Mouse (Mus musculus) cortical plate, adult 2 months (tissue): Measurements from ENCODE around the gene Tenm4. TPM values are rescaled to one million over a fixed set of nuclear protein-coding genes. Genes with fewer than 3 reads are reported as not detected.
A peak's percentile ranks its signal among the peaks of the same experiment; 100 is the strongest.

ENCODE experiments used
- H3K27ac ChIP-seq: fragments of 200-500 bp; 2 replicates; pipeline ENCODE4 v1.5.1; 2012; ENCODE audit warnings: low read length, control low read depth, inconsistent platforms; ENCODE audit not compliant: insufficient read depth
- H3K4me1 ChIP-seq: fragments of 200-500 bp; 2 replicates; pipeline ENCODE4 v1.6.1; 2011; ENCODE audit warnings: low read length; ENCODE audit not compliant: control insufficient read depth, insufficient read depth
- H3K4me3 ChIP-seq: fragments of 200-500 bp; 2 replicates; pipeline ENCODE4 v1.5.1; 2011; ENCODE audit warnings: mild to moderate bottlenecking, low read length, control low read depth; ENCODE audit not compliant: insufficient read depth
- CTCF ChIP-seq: fragments of 200-500 bp; IDR thresholded peaks from 2 replicates; pipeline ENCODE4 v1.5.1; 2011; ENCODE audit warnings: mild to moderate bottlenecking, control low read depth, low read length; ENCODE audit not compliant: insufficient read depth; ENCODE audit errors: extremely low read depth
- POLR2A ChIP-seq: fragments of 200-500 bp; IDR thresholded peaks from 2 replicates; pipeline ENCODE4 v1.6.1; 2011; ENCODE audit warnings: mild to moderate bottlenecking, low read length, control low read depth; ENCODE audit not compliant: insufficient read depth; ENCODE audit errors: extremely low read depth
- polyA plus RNA-seq: library from polyadenylated mRNA; depleted of rRNA; stranded (reverse); fragments of >200 nt; gene quantifications from 2 replicates; pipeline ENCODE4 v1.2.3, GENCODE M21; 2012

Gene Tenm4
- polyA plus RNA-seq, 1 experiment: 30.2 TPM

DNA sequence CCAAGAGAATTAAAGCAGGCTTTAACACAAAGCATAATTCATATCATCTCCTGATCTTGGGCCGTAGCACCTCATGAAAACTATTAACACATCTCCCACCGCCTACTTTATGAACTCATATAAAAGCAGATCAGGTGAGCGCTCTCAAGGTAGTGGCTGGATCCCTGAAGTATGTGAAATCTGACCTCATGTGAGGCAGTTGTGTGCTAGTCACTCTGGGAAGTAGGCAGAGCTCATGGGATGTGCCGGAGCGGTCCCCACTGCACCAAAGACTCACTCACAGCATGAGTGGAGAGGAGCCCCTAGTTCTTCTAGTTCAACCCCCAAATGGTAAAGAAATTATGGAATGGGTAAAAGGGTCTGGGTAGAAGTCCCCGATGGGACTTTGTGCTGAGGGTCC is 496.6 kb downstream of the Tenm4 start:
- TF ChIP-seq POLR2A (no peak), CTCF (no peak)
- Histone ChIP-seq H3K4me3 (no peak overlapping the region), H3K27ac (no peak overlapping the region), H3K4me1 (0 out of 2 replicates have a peak, but pooled peaks cover 1% of the 10 kb centered on the region)

GRCm38 (mm10) chr7:96670095-96670494 is 499.0 kb downstream of the Tenm4 start:
- no peak overlapping the region for H3K4me3 ChIP-seq

GRCm38 (mm10) chr7:96672322-96672914 is 501.4 kb downstream of the Tenm4 start:
- no peak overlapping the region for H3K4me3 ChIP-seq
- TF ChIP-seq POLR2A (no peak), CTCF (no peak)
- H3K4me1 ChIP-seq: peaks cover 4% of the 10 kb centered on the region; the same call in 1 of the 2 replicates
- H3K27ac ChIP-seq: no peak overlapping the region

More at GRCm38 (mm10) chr7:96670095-96670494, 499.0 kb downstream of the Tenm4 start:
- Histone ChIP-seq H3K4me1 (0 out of 2 replicates have a peak, but pooled peaks cover 1% of the 10 kb centered on the region), H3K27ac (no peak overlapping the region)
- TF ChIP-seq POLR2A (no peak), CTCF (no peak)

DNA sequence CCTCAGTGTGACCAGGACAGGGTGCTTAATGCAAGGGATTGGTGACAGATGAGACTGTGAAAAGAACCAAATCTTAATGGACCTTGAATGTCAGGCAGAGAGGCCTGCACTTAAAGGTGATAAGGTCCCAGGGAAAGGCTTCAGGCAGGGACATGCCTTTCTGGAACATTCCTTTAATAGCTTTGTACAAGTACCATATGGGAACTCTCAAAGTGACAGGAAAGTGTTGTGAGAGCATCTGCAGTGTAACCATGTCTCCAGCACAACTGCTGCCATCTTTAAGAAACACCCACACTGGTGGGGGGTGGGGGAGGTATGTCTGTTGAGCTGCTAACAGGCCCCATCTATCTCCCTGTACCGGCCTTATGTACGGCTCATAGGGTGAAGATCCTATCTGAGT is 506.0 kb downstream of the Tenm4 start:
- Histone ChIP-seq H3K4me3 (no peak overlapping the region), H3K4me1 (peaks cover 16% of the 10 kb centered on the region), H3K27ac (peak overlapping the region; percentile 71; the same call in 1 of the 2 replicates)
- TF ChIP-seq CTCF (no peak), POLR2A (no peak)

- H3K4me3 ChIP-seq: no peak overlapping the region
- H3K4me1 ChIP-seq: peaks cover 15% of the 10 kb centered on the region
- no peak overlapping the region; the same call in 1 of the 2 replicates for H3K27ac ChIP-seq
- TF ChIP-seq CTCF (no peak), POLR2A (no peak)
Observed at GRCm38 (mm10) chr7:96678236-96678635, 507.2 kb downstream of the Tenm4 start.

- Histone ChIP-seq H3K4me1 (peaks cover 19% of the 10 kb centered on the region), H3K27ac (peak overlapping the region; percentile 80; the same call in 1 of the 2 replicates), H3K4me3 (no peak overlapping the region)
- no peak for TF ChIP-seq POLR2A
- TF ChIP-seq CTCF: no peak
Observed at GRCm38 (mm10) chr7:96679746-96680145, 508.7 kb downstream of the Tenm4 start.

DNA sequence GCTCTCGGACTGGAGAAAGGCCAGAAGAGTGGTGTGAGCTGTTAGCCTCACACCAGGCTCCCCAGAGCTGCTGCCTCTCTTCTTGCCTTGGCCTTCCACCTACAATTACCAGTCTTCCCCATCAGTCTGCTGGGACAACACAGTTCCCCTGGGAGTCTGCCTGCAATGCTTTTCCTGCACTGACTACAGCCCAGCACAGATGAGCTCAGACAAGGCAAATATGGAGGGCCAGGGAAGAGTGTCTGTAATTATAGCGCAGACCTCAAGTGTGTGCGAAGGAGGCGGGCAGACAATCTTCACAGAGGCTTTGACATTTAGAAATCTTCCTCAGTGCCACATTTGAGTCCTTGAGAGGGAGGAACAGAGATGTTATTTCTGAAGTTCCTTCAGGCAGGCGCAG is 509.4 kb downstream of the Tenm4 start:
- H3K4me1 ChIP-seq: peaks cover 20% of the 10 kb centered on the region
- no peak for TF ChIP-seq POLR2A
- TF ChIP-seq CTCF: no peak
- peak overlapping the region; percentile 80 for H3K27ac ChIP-seq
- no peak overlapping the region for H3K4me3 ChIP-seq

DNA sequence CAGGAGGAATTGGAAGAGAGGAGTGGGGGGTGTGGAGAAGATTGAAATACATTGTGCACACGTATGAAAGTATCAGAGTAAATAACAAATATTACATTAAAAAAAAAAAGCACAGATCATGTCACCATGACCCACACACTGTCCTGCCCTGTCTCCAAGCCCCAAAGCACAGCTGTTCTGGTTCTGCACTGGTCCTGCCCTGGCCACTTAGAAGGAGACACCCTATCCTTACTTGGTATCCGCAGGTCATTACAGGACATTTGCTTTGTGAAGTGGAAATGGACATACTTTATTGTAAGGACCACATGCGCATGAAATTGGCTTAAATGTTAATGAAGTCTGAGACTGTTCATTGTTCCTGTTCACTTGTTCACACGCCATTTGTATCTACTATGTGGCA is 510.8 kb downstream of the Tenm4 start:
- Histone ChIP-seq H3K27ac (no peak overlapping the region), H3K4me3 (no peak overlapping the region), H3K4me1 (peaks cover 20% of the 10 kb centered on the region)
- TF ChIP-seq POLR2A (no peak), CTCF (no peak)

DNA sequence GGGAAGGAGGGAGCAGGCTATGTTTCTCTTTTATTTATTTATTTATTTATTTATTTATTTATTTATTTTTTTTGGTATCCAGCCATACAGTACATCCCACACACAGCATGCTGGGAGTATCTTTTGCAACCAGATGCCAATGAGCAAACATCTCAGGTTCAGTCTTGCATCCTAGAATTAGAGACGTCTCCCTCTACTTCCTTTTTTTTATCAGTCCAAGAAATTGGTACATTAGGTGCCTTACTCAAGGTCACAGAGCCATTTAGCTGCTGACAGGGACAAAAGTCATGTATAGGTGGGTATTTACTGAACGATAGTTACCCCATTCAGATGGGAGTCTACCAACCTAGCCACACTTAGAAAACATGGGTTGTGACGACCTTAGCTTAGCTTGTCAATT is 517.1 kb downstream of the Tenm4 start:
- Histone ChIP-seq H3K4me3 (no peak overlapping the region), H3K27ac (no peak overlapping the region), H3K4me1 (peaks cover 10% of the 10 kb centered on the region)
- TF ChIP-seq POLR2A (no peak), CTCF (no peak)

DNA sequence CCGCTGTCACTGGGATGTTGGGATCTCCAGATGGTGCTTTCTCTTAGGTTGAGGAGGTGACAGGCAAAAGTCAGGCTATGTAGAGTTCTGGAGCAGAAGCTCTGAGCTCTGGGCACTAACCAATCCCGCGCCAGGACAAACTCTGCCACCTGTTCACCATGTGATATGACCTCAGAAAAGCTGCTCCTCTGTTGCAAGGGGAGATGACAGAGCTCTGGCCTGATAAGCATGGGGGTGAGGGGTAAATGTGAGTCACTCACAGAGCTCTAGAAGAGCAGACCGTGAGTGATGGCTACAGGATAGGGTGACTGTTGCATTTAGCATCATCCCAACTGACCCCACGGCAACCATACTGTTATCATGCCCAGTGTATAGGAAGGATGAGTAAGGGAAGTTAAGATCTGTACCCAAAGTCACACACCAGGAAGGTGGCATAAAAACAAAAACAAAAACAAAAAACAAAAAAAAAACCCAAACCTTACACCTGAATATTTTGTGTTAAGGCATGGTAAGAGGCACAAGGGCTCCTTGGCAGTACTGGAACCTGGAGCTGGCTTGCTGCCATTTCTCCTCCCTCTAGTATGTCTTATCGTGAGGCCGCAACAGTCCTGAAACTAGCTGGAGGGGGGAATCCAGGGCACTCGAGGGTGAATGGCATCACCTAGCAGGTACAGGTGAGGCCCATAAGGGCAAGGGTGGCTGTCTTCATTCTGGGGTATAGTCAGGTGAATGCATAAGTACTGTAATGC is 530.2 kb downstream of the Tenm4 start:
- Histone ChIP-seq H3K4me1 (no peaks in the 10 kb centered on the region), H3K27ac (no peak overlapping the region), H3K4me3 (no peak overlapping the region)
- TF ChIP-seq CTCF (no peak), POLR2A (no peak)
